Mouse (Mus musculus): ENCODE data around the gene E2f3. TPM values are rescaled to one million over a fixed set of nuclear protein-coding genes. Genes with fewer than 3 reads are reported as not detected.

E2f3 gene
- polyA plus RNA-seq (2011; ENCODE audit: insufficient read depth, insufficient read length, low read depth, missing spikeins): 26.8 and 29.7 TPM in 2 replicates

DNA sequence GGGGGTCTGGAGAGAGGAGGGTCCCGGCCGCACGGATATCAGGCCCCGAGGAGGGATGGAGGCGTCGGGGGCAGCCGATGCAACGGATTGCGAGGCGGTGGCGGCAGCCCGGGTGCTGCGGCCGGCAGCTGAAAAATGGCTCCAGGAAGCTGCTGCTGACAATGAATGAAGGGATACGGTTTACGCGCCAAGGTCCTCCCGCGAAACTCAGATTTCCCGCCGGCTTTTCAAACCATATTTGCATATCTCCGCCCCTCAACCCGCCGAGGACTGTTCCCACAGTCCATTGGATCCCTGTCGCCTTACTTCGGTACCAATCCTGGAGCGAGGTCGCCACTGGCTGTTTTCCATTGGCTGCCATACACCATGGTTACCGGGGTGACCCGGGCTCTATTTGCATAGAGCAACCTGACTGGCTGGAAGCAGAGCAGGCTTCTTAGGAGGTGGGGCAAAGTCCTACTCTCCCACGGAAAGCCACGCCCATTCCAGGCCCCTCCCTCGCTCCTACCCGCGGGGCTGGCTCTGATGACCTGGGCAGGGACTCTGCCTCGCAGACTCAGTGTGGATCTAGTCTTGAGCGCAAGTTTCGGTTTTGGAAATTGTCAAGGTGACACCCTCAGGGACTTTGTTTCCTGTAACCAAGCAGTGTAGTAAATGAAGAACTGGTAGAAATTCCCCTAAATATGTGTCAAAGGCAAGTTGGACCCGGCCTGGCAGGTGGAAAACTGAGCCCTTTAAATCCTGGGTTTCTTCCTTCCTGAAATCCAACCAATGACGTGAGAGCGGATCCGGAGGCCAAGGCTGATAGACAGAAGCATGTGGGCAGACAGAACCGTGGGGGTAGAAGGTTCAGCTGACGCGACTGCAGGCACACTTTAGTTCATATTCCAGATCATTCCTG, at the start of gene E2f3:
Gene E2f3 (minus strand): TSS at position 209 of the 901 bp plus-strand sequence.
- TF ChIP-seq CTCF (IDR thresholded peaks at IDR 0.05; ENCODE audit: low read depth, low read length) (no peak), EP300 (IDR thresholded peaks at IDR 0.05; ENCODE audit: insufficient read depth, low read depth, low read length) (no peak), POLR2A (IDR thresholded peaks at IDR 0.05; ENCODE audit: insufficient read depth, low read length) (peak; percentile 65)
- Histone ChIP-seq H3K4me3 (ENCODE audit: low read depth, low read length) (peak within 1 kb of the TSS; percentile 94), H3K9me3 (replicated peaks; ENCODE audit: control insufficient read depth, insufficient read depth, low read length, poor library complexity, severe bottlenecking) (no peaks in the 10 kb centered on the region), H3K9ac (ENCODE audit: low read depth, poor library complexity, severe bottlenecking) (peak within 1 kb of the TSS; percentile 100), H3K27me3 (ENCODE audit: control insufficient read depth, insufficient read depth, low read length, poor library complexity, severe bottlenecking) (no peaks in the 10 kb centered on the region), H3K36me3 (ENCODE audit: control insufficient read depth, insufficient read depth, low read length, poor library complexity, severe bottlenecking) (no peaks in the 10 kb centered on the region; the same call in 1 of the 2 replicates), H3K4me1 (ENCODE audit: control insufficient read depth, insufficient read depth, low read length) (peaks cover 2% of the 10 kb centered on the region), H3K27ac (ENCODE audit: insufficient read depth, low read length) (peak within 1 kb of the TSS; percentile 76)

DNA sequence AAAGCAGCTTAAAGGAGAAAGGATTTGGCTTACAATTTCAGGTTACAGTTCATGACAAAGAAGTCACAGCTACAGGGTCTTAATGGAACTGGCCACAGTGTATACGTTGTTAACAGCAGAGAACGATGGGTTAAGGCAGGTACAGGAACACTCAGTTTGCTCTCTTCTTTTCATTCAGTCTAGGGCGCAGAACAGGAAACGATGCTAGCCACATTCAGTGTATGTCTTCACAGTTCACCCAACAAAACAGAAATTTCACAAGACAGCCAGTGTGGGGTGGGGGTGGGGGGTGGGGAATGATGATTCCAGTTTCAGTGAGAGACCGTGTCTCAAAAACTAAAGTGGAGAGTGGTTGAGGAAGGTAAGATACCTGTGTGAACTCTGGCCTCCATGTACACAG, 48.7 kb upstream of the E2f3 start:
- Histone ChIP-seq H3K4me3 (ENCODE audit: low read depth, low read length) (no peak overlapping the region), H3K27me3 (ENCODE audit: control insufficient read depth, insufficient read depth, low read length, poor library complexity, severe bottlenecking) (no peaks in the 10 kb centered on the region), H3K36me3 (ENCODE audit: control insufficient read depth, insufficient read depth, low read length, poor library complexity, severe bottlenecking) (no peaks in the 10 kb centered on the region), H3K4me1 (ENCODE audit: control insufficient read depth, insufficient read depth, low read length) (no peaks in the 10 kb centered on the region), H3K27ac (ENCODE audit: insufficient read depth, low read length) (no peak overlapping the region), H3K9ac (ENCODE audit: low read depth, poor library complexity, severe bottlenecking) (no peak overlapping the region), H3K9me3 (replicated peaks; ENCODE audit: control insufficient read depth, insufficient read depth, low read length, poor library complexity, severe bottlenecking) (no peaks in the 10 kb centered on the region)
- TF ChIP-seq POLR2A (IDR thresholded peaks at IDR 0.05; ENCODE audit: insufficient read depth, low read length) (no peak), EP300 (IDR thresholded peaks at IDR 0.05; ENCODE audit: insufficient read depth, low read depth, low read length) (no peak), CTCF (IDR thresholded peaks at IDR 0.05; ENCODE audit: low read depth, low read length) (no peak)

DNA sequence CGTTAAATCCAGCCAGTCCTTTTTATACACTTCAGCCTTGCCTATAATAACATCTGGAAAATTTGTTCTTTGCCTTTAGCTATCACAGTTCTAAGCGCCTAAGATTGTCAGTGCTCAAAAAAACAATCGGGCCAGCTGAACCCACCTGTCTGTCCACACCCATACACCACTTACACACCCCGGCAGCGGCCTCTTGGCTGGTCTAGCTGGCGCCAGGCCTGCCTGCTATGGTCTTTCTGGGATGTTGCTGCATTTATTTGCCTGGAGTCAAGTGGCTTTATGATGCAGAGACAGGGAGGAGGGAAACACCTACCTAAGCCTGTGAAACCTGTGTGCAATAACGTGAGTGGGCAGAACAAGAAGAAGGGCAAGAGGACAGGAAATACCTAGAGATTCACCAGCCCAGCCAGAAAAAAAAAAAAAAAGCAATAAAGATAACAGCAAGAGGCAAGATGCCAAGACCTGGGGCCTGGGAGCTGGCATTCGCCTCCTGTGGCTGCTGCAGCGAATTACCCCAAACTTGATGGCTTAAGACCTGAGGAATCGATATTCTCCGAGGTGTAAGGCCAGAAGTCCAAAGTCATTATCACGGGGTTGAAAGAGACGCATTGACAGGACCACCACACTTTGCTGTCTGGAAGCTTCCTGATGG, 45.9 kb upstream of the E2f3 start:
- Histone ChIP-seq H3K27ac (ENCODE audit: insufficient read depth, low read length) (no peak overlapping the region), H3K36me3 (ENCODE audit: control insufficient read depth, insufficient read depth, low read length, poor library complexity, severe bottlenecking) (no peaks in the 10 kb centered on the region), H3K9ac (ENCODE audit: low read depth, poor library complexity, severe bottlenecking) (no peak overlapping the region), H3K4me3 (ENCODE audit: low read depth, low read length) (no peak overlapping the region), H3K9me3 (replicated peaks; ENCODE audit: control insufficient read depth, insufficient read depth, low read length, poor library complexity, severe bottlenecking) (no peaks in the 10 kb centered on the region), H3K27me3 (ENCODE audit: control insufficient read depth, insufficient read depth, low read length, poor library complexity, severe bottlenecking) (no peaks in the 10 kb centered on the region), H3K4me1 (ENCODE audit: control insufficient read depth, insufficient read depth, low read length) (no peaks in the 10 kb centered on the region)
- no peak for TF ChIP-seq POLR2A (IDR thresholded peaks at IDR 0.05; ENCODE audit: insufficient read depth, low read length)

DNA sequence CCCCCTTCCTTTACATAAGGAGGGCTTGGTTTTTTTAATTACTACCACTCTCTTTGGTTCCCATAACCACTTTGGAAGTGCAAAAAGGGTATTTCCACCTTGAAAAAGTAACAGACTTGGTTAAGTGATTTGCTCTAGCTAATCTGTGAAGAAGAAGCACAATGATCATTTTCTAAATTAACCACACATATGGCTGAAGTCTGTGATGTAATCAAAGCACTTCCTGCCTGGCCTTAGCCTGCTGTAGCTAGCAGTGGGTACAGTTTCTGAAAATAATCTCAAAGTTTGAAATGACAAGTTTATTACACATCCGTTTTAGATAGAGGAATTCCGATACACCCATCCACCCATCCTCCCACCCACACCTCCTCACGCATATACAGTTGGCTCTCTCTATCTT, 42.0 kb upstream of the E2f3 start:
- H3K27ac ChIP-seq (ENCODE audit: insufficient read depth, low read length): no peak overlapping the region
- no peaks in the 10 kb centered on the region for H3K36me3 ChIP-seq (ENCODE audit: control insufficient read depth, insufficient read depth, low read length, poor library complexity, severe bottlenecking)
- H3K9me3 ChIP-seq (replicated peaks; ENCODE audit: control insufficient read depth, insufficient read depth, low read length, poor library complexity, severe bottlenecking): no peaks in the 10 kb centered on the region
- no peaks in the 10 kb centered on the region for H3K27me3 ChIP-seq (ENCODE audit: control insufficient read depth, insufficient read depth, low read length, poor library complexity, severe bottlenecking)
- H3K9ac ChIP-seq (ENCODE audit: low read depth, poor library complexity, severe bottlenecking): no peak overlapping the region
- TF ChIP-seq CTCF (IDR thresholded peaks at IDR 0.05; ENCODE audit: low read depth, low read length) (no peak), EP300 (IDR thresholded peaks at IDR 0.05; ENCODE audit: insufficient read depth, low read depth, low read length) (no peak), POLR2A (IDR thresholded peaks at IDR 0.05; ENCODE audit: insufficient read depth, low read length) (no peak)
- H3K4me3 ChIP-seq (ENCODE audit: low read depth, low read length): no peak overlapping the region
- H3K4me1 ChIP-seq (ENCODE audit: control insufficient read depth, insufficient read depth, low read length): no peaks in the 10 kb centered on the region

DNA sequence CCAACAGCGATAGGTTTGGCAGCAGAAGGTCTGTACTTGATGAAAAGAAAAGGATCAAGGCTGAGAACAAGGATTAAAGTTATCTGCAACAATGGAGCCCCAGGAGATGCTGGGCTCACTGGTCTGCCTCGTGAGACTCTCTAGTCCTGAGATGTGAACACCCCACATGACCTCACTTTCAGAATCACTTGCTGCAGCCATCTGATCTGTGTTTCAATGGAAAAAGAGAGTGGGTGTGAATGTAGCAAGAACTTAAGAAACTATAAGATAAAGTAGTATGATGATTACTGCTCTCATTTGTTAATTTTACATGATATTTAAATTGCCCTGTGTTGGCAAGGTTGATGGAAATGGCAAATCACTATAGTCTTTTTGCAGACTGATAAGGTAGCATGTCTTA, 36.6 kb upstream of the E2f3 start:
- no peak overlapping the region for H3K9ac ChIP-seq (ENCODE audit: low read depth, poor library complexity, severe bottlenecking)
- no peaks in the 10 kb centered on the region for H3K4me1 ChIP-seq (ENCODE audit: control insufficient read depth, insufficient read depth, low read length)
- H3K27ac ChIP-seq (ENCODE audit: insufficient read depth, low read length): no peak overlapping the region
- no peaks in the 10 kb centered on the region for H3K36me3 ChIP-seq (ENCODE audit: control insufficient read depth, insufficient read depth, low read length, poor library complexity, severe bottlenecking)
- TF ChIP-seq POLR2A (IDR thresholded peaks at IDR 0.05; ENCODE audit: insufficient read depth, low read length) (no peak), EP300 (IDR thresholded peaks at IDR 0.05; ENCODE audit: insufficient read depth, low read depth, low read length) (no peak), CTCF (IDR thresholded peaks at IDR 0.05; ENCODE audit: low read depth, low read length) (no peak)
- no peaks in the 10 kb centered on the region for H3K9me3 ChIP-seq (replicated peaks; ENCODE audit: control insufficient read depth, insufficient read depth, low read length, poor library complexity, severe bottlenecking)
- H3K27me3 ChIP-seq (ENCODE audit: control insufficient read depth, insufficient read depth, low read length, poor library complexity, severe bottlenecking): no peaks in the 10 kb centered on the region
- H3K4me3 ChIP-seq (ENCODE audit: low read depth, low read length): no peak overlapping the region

DNA sequence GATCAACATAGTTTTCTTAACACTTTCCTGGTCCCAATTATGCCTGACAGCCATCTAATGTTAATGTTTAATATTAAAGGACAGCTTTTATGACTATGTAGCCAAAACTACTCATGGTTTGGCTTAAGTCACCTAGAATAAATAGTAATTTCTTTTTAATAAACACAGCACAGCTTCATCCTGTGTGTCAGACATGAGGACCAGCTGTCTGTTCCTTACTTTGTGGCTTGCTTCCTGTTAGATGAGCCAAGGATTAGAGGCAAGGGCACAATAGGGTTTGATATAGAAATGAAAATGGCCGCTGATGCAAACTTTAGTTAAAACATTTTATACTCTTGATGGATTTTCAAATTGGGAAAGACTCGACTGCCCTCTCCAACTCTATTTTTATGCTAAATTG, 32.7 kb upstream of the E2f3 start:
- Histone ChIP-seq H3K36me3 (ENCODE audit: control insufficient read depth, insufficient read depth, low read length, poor library complexity, severe bottlenecking) (no peaks in the 10 kb centered on the region), H3K9me3 (replicated peaks; ENCODE audit: control insufficient read depth, insufficient read depth, low read length, poor library complexity, severe bottlenecking) (no peaks in the 10 kb centered on the region), H3K27me3 (ENCODE audit: control insufficient read depth, insufficient read depth, low read length, poor library complexity, severe bottlenecking) (no peaks in the 10 kb centered on the region), H3K4me1 (ENCODE audit: control insufficient read depth, insufficient read depth, low read length) (no peaks in the 10 kb centered on the region), H3K27ac (ENCODE audit: insufficient read depth, low read length) (no peak overlapping the region), H3K9ac (ENCODE audit: low read depth, poor library complexity, severe bottlenecking) (no peak overlapping the region), H3K4me3 (ENCODE audit: low read depth, low read length) (no peak overlapping the region)
- TF ChIP-seq CTCF (IDR thresholded peaks at IDR 0.05; ENCODE audit: low read depth, low read length): no peak
- TF ChIP-seq POLR2A (IDR thresholded peaks at IDR 0.05; ENCODE audit: insufficient read depth, low read length): no peak
- no peak for TF ChIP-seq EP300 (IDR thresholded peaks at IDR 0.05; ENCODE audit: insufficient read depth, low read depth, low read length)
